Mouse (Mus musculus) ovary, postnatal 14 days (tissue): ENCODE data around the gene Hnrnpc.

Source experiments
- DNase-seq: peaks from one replicate; pipeline ENCODE4 v3.0.0; 2022; ENCODE audit warnings: low spot score

Hnrnpc gene

GRCm38 (mm10) chr14:52024133-52024532 is 79.7 kb downstream of the Hnrnpc start:
- no peak for DNase-seq
